Mouse (Mus musculus): ENCODE measurements at regions not wholly inside any gene's neighbourhood (a gene's known extent, or its start where the extent isn't known, plus 50 kb on each side); places are given as distances from the start of the nearest gene placed in this dataset.
"Not testable (repeated sequence)": the region's sequence is repeated elsewhere in the genome, so short reads cannot be mapped to it uniquely, and the experiment has no call there.

DNA sequence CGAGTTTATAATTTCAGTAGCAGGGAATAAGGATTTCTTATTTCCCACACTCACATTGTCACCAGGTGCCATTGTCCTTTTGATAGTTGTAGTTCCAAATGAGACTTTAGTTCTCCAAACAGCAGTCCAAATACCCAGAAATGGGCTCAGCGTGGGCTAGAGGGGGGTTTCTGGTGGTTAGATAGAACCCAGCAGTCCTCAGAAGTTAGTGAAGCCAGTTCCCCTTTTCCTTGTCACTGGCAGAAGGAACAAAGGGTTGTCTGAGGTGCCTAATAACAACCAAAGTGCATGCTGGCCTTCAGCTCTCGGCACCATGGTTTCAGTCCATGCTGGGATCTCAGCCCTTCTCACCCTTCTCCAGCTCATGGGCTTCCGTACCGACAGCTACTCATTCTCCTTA is 118.1 kb upstream of the Slc38a2 start:
- Histone ChIP-seq H3K27me3 (replicated peaks) (no peaks in the 10 kb centered on the region), H3K9ac (replicated peaks) (no peak overlapping the region), H3K4me2 (no peak overlapping the region), H3K4me3 (replicated peaks) (no peak overlapping the region), H3K9me3 (replicated peaks) (no peaks in the 10 kb centered on the region), H3K4me1 (no peaks in the 10 kb centered on the region), H3K27ac (replicated peaks) (no peak overlapping the region), H3K36me3 (no peaks in the 10 kb centered on the region)
- 83% methylated on average over 5 of the region's 5 CpGs for WGBS
- ATAC-seq (ENCODE audit: low FRiP score) = no peak

DNA sequence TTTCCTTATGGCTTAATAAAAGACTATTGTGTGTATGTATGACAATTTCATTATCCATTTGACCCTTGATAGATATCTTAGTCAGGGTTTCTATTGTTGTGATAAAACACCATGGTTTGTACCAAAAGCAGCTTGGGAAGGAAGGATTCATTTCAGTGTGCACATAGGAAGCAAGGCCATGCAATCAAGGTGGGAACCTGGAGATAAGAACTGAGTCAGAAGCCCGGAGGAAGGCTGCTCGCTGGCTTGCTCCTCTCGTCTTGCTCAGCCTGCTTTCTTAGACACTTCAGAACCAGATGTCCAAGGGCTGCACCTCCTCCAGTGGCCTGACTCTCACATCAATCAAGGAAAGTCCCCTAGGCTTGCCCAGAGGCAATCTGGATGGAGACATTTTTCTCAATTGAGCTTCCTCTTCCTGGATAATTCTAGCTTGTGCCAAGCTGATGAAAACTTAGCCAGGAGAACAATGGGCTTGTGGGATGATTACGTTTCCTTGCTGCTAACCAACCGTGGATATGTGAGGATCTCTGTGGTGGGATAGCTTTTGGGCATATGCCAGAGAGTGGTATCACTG is 117.6 kb upstream of the Slc38a2 start:
- no peaks in the 10 kb centered on the region for H3K4me1 ChIP-seq
- no peak for ATAC-seq (ENCODE audit: low FRiP score)
- WGBS = 83% methylated on average over 5 of the region's 5 CpGs

DNA sequence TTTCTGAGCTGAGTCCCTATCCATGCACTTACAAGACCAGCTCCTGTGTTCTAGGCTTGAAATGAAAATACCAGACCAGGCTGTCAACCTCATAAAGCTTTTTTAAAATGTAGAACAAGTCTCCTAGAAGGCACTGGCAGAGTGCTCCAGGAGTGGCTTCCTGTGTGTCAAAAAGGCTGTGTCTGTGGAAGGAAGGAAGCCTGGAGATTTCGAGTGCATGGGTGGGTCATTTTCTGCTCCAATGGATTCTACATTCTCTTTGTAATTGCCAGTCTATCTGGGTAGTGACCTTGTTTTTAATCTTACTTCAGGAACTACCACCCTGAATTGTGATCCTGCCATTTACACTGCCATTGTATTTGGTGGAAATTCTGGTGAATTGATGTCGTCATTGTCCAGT is 113.9 kb upstream of the Slc38a2 start:
- no peak overlapping the region for H3K4me3 ChIP-seq (replicated peaks)
- 73% methylated on average over 2 of the region's 2 CpGs for WGBS
- H3K27ac ChIP-seq (replicated peaks) = no peak overlapping the region
- no peaks in the 10 kb centered on the region for H3K4me1 ChIP-seq
- no peak for ATAC-seq (ENCODE audit: low FRiP score)
- no peaks in the 10 kb centered on the region for H3K27me3 ChIP-seq (replicated peaks)
- H3K4me2 ChIP-seq = no peak overlapping the region
- H3K36me3 ChIP-seq = no peaks in the 10 kb centered on the region
- 0 out of 2 replicates have a peak, but pooled peaks cover 3% of the 10 kb centered on the region for H3K9me3 ChIP-seq (replicated peaks)
- no peak overlapping the region for H3K9ac ChIP-seq (replicated peaks)

More for the DNA sequence above, 117.6 kb upstream of the Slc38a2 start:
- Histone ChIP-seq H3K27me3 (replicated peaks) (no peaks in the 10 kb centered on the region), H3K4me3 (replicated peaks) (no peak overlapping the region), H3K27ac (replicated peaks) (no peak overlapping the region), H3K4me2 (no peak overlapping the region), H3K9ac (replicated peaks) (no peak overlapping the region), H3K9me3 (replicated peaks) (no peaks in the 10 kb centered on the region), H3K36me3 (no peaks in the 10 kb centered on the region)

DNA sequence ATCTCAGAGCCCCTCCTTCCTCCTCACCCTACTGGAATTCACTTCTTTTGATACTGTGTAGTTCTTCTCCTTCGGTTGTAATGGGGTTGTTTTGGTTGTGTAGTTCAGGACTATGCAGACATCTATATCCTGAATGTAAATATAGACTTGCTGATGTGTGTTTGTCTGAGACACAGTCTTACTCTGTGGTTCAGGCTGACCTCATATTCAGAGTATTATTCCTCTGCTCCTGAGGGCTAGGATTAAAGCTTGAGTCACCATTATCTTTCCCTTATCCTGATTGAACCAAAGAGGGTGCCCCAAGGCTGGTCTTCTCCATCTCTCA is 103.2 kb upstream of the Slc38a2 start:
- Histone ChIP-seq H3K4me2 (no peak overlapping the region), H3K9ac (replicated peaks) (no peak overlapping the region), H3K9me3 (replicated peaks) (no peaks in the 10 kb centered on the region), H3K27me3 (replicated peaks) (no peaks in the 10 kb centered on the region), H3K4me1 (no peaks in the 10 kb centered on the region), H3K4me3 (replicated peaks) (no peak overlapping the region), H3K27ac (replicated peaks) (no peak overlapping the region), H3K36me3 (no peaks in the 10 kb centered on the region)
- WGBS = 83% methylated on average over 1 of the region's 1 CpGs
- ATAC-seq (ENCODE audit: low FRiP score) = no peak

DNA sequence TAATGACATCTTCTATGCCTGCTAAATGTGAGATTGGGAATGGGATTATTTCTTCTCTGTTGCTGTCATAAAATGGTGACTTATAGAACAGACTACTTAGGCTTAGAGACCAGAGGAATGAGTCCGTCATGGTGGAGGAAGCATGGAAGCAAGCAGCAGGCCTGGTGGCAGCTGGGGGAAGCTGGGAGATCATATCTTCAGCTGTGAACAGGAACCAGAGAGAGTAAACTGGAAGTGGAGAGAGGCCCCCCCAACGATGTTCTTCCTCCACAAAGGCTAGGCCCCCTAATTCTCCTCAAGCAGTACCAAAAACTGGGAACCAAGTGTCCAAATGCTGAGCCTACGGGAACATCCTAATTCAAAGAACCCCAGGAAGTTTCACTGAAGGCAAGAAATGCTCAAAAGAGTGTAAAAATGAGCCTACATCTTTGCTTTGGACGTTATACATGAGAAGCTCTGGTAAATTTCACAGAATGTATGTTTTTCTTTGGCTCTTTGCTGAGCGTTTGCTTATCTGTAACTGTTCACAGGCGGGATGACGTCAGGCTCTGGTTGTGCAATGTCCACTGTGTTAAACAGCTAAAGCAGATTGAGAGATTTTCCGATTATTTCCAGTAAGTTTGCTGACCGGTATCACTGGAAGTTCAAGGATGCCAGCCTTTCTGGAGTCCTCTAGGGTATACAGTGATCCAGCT is 102.7 kb upstream of the Slc38a2 start:
- WGBS = 82% methylated on average over 9 of the region's 9 CpGs

DNA sequence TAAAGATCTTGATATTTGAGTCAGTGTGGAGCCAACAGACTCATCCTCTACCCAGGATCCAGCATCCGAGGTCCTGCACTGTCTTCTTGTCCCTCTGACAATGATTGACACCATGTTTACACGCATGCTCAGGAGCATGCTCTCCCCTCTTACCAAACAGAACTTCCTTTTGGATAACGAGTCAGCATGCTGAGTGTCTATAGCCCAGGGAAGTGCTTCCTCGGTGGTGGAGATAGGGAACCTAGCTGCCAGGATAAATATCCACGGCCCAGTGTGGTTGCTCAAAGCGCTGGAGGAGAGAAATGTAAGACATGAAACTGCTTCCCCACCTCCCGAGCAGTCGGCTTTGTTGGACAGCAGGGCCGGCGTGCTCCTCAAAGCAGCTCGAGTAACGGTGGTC is 99.7 kb upstream of the Slc38a2 start:
- ATAC-seq (ENCODE audit: low FRiP score) = no peak

More for the DNA sequence above, 102.7 kb upstream of the Slc38a2 start:
- no peak overlapping the region for H3K27ac ChIP-seq (replicated peaks)
- no peak overlapping the region for H3K4me3 ChIP-seq (replicated peaks)
- no peak overlapping the region for H3K9ac ChIP-seq (replicated peaks)
- no peak for ATAC-seq (ENCODE audit: low FRiP score)
- no peaks in the 10 kb centered on the region for H3K9me3 ChIP-seq (replicated peaks)
- no peak overlapping the region for H3K4me2 ChIP-seq
- H3K4me1 ChIP-seq = no peaks in the 10 kb centered on the region
- H3K27me3 ChIP-seq (replicated peaks) = no peaks in the 10 kb centered on the region
- no peaks in the 10 kb centered on the region for H3K36me3 ChIP-seq

DNA sequence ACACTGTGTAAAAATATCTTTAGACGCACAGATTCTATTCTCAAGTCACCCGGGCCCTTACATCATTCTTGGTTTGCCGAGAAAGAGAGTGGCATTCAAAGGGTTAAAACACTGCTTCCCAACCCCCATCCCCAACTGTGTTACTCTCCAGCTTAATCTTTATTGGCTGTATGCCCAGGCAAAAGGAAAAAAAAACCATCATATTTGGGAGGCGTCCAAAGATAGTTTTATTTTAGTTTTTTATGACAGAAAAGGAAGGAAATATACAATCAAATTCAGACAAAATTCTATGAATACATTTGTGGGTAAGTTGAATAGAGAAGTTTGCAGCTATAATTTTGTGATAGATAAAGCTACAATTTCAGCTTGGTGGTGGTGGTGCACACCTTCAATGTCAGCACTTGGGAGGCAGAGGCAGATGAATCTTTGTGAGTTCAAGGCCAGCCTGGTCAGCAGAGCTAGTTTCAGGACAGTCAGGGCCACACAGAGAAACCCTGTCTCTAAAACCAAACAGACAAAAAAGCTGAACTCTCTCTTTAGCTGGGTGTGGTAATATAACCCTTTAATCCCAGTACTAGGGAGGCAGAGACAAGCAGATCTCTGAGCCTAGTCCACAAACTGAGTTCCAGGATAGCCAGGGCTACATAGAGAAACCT is 98.2 kb upstream of the Slc38a2 start:
- no peak overlapping the region for H3K4me3 ChIP-seq (replicated peaks)
- H3K4me1 ChIP-seq = 0 out of 2 replicates have a peak, but pooled peaks cover 2% of the 10 kb centered on the region
- H3K27me3 ChIP-seq (replicated peaks) = no peaks in the 10 kb centered on the region
- no peaks in the 10 kb centered on the region for H3K36me3 ChIP-seq
- H3K27ac ChIP-seq (replicated peaks) = no peak overlapping the region
- 78% methylated on average over 4 of the region's 4 CpGs for WGBS
- no peaks in the 10 kb centered on the region for H3K9me3 ChIP-seq (replicated peaks)
- ATAC-seq (ENCODE audit: low FRiP score) = no peak
- no peak overlapping the region for H3K4me2 ChIP-seq
- no peak overlapping the region for H3K9ac ChIP-seq (replicated peaks)

More for the DNA sequence above, 99.7 kb upstream of the Slc38a2 start:
- Histone ChIP-seq H3K27me3 (replicated peaks) (no peaks in the 10 kb centered on the region), H3K27ac (replicated peaks) (no peak overlapping the region), H3K36me3 (no peaks in the 10 kb centered on the region), H3K9me3 (replicated peaks) (no peaks in the 10 kb centered on the region), H3K4me2 (no peak overlapping the region), H3K9ac (replicated peaks) (no peak overlapping the region), H3K4me3 (replicated peaks) (no peak overlapping the region), H3K4me1 (0 out of 2 replicates have a peak, but pooled peaks cover 2% of the 10 kb centered on the region)
- WGBS = 75% methylated on average over 12 of the region's 12 CpGs

DNA sequence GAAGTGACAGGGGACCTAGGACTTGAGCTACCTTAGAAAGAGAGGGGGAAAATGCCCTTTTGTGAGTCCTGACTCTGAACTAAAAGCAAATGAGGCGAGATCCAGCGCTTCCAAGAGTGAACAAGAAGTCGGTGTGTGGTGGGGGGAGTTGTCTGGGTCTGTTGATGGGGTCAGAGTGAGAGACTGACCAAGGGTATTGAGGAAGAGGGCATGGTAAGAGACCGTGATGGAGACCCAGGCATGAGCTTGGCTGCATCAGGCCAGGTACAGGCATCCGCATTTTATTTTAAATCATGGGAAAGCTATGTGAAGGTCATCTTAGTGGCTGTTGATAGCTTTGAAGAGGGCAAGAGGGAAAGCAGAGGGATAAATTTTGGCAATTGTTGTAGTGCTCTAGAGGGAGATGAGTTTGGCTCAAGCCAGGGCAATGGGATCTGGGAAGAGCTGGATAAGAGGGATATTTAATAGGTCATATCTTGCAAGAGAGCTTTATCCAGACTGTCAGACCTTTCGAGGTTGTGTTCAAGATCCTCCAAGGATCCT is 94.7 kb upstream of the Slc38a2 start:
- H3K9ac ChIP-seq (replicated peaks) = no peak overlapping the region
- no peak overlapping the region for H3K4me3 ChIP-seq (replicated peaks)
- H3K4me2 ChIP-seq = no peak overlapping the region
- WGBS = 93% methylated on average over 6 of the region's 6 CpGs
- no peak for ATAC-seq (ENCODE audit: low FRiP score)
- no peaks in the 10 kb centered on the region for H3K27me3 ChIP-seq (replicated peaks)
- H3K36me3 ChIP-seq = no peaks in the 10 kb centered on the region
- H3K9me3 ChIP-seq (replicated peaks) = no peaks in the 10 kb centered on the region
- H3K27ac ChIP-seq (replicated peaks) = no peak overlapping the region
- 0 out of 2 replicates have a peak, but pooled peaks cover 2% of the 10 kb centered on the region for H3K4me1 ChIP-seq

DNA sequence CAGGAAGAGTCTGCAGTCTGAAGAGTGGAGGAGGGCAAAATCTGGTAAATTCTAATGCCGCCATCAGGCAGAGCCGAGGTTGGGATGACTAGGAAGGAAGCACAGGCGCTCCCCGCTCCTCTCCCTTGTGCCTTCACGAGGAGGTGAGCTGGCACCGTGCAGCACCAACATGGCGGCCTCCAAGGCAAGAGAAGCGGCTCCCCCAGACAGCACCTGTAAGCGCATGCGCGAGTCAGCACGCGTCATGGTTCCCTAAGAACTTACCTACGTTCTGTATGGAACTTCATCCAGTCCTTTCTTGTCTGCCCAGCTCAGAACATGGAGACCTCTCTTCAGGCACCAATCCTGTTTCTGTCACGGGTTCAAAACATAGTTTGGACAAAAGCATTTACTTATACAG is 93.7 kb upstream of the Slc38a2 start:
- H3K9me3 ChIP-seq (replicated peaks) = no peaks in the 10 kb centered on the region
- 0 out of 2 replicates have a peak, but pooled peaks cover 2% of the 10 kb centered on the region for H3K4me1 ChIP-seq
- 94% methylated on average over 15 of the region's 15 CpGs for WGBS
- H3K4me3 ChIP-seq (replicated peaks) = no peak overlapping the region
- H3K27ac ChIP-seq (replicated peaks) = no peak overlapping the region
- no peaks in the 10 kb centered on the region for H3K36me3 ChIP-seq
- no peaks in the 10 kb centered on the region for H3K27me3 ChIP-seq (replicated peaks)
- no peak overlapping the region for H3K9ac ChIP-seq (replicated peaks)
- H3K4me2 ChIP-seq = no peak overlapping the region
- no peak for ATAC-seq (ENCODE audit: low FRiP score)

DNA sequence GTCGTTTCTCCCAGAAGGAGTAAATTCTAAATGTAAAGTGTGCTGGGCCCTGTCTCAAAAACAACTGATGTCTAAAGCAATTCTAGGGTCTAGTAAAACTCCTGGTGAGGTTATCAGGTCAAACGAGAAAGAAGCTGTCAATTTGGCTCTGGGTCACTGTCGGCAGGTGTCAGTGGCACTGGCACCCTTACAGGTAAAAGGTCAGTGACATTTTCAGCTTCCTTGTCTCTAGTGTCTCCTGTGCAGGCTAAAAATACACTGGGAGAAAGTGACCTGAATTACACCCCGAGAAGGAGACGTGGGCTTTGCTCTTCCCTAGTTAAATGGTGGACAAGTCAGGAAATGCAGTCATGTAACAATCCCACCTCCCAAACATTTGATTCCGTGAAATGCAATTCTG is 91.8 kb upstream of the Slc38a2 start:
- no peaks in the 10 kb centered on the region for H3K9me3 ChIP-seq (replicated peaks)
- 80% methylated on average over 6 of the region's 6 CpGs for WGBS
- ATAC-seq (ENCODE audit: low FRiP score) = no peak
- H3K4me3 ChIP-seq (replicated peaks) = no peak overlapping the region
- H3K27me3 ChIP-seq (replicated peaks) = no peaks in the 10 kb centered on the region
- H3K36me3 ChIP-seq = no peaks in the 10 kb centered on the region
- 0 out of 2 replicates have a peak, but pooled peaks cover 2% of the 10 kb centered on the region for H3K4me1 ChIP-seq
- H3K27ac ChIP-seq (replicated peaks) = no peak overlapping the region
- no peak overlapping the region for H3K9ac ChIP-seq (replicated peaks)
- H3K4me2 ChIP-seq = no peak overlapping the region

DNA sequence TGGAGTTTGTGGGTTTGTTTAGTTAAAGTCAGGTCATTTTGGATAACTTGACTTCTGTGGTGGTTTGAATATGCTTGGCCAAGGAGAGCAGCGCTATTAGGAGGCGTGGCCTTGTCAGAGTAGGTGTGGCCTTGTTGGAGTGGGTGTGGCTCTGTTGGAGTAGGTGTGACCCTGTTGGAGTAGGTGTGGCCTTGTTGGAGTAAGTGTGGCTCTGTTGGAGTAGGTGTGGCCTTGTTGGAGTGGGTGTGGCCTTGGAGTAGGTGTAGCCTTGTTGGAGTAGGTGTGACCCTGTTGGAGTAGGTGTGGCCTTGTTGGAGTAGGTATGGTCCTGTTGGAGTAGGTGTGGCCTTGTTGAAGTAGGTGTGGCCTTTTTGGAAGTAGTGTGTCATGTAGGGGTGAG is 88.4 kb upstream of the Slc38a2 start:
- H3K27ac ChIP-seq (replicated peaks); H3K4me2 ChIP-seq; H3K9me3 ChIP-seq (replicated peaks); H3K4me1 ChIP-seq; H3K9ac ChIP-seq (replicated peaks); H3K27me3 ChIP-seq (replicated peaks); H3K36me3 ChIP-seq; ATAC-seq (ENCODE audit: low FRiP score); H3K4me3 ChIP-seq (replicated peaks): not testable (repeated sequence)
- 95% methylated on average over 2 of the region's 2 CpGs for WGBS

DNA sequence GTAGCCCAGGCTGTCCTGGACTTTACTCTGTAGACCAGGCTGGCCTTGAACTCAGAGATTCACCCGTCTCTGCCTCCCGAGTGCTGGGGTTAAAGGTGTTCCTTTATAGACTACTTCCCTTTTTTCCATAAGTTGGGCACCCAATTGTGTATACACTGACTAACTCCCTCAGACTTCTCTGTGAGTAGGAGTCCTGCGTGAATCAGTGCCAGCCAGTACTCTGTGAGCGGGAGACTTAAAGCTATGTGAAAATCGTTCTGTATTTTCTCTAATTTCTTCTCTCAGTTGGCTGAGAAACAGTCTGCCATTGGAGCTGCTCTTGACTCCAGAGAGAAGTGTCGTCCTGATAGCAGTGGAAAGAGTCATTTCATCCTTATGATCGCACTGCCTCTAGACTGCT is 85.0 kb upstream of the Slc38a2 start:
- no peaks in the 10 kb centered on the region for H3K9me3 ChIP-seq (replicated peaks)
- 94% methylated on average over 7 of the region's 7 CpGs for WGBS
- H3K9ac ChIP-seq (replicated peaks) = no peak overlapping the region
- H3K36me3 ChIP-seq = no peaks in the 10 kb centered on the region
- no peak overlapping the region for H3K4me3 ChIP-seq (replicated peaks)
- H3K27me3 ChIP-seq (replicated peaks) = no peaks in the 10 kb centered on the region
- H3K27ac ChIP-seq (replicated peaks) = no peak overlapping the region
- H3K4me1 ChIP-seq = no peaks in the 10 kb centered on the region
- H3K4me2 ChIP-seq = no peak overlapping the region
- no peak for ATAC-seq (ENCODE audit: low FRiP score)

Measured in neural tube, embryonic 15.5 days (tissue).